Mouse (Mus musculus): Measurements from ENCODE around the gene Sema4a. TPM values are rescaled to one million over a fixed set of nuclear protein-coding genes. Genes with fewer than 3 reads are reported as not detected.
A peak's percentile ranks its signal among the peaks of the same experiment; 100 is the strongest.

Sema4a gene
- 161 and 176 TPM in 2 replicates for total RNA-seq (2017)

- no peak for ATAC-seq (ENCODE audit: extremely low read depth, insufficient number of reproducible peaks, low FRiP score, poor library complexity, severe bottlenecking)
These were observed at the start of gene Sema4a for GRCm38 (mm10) chr3:88460983-88461696. TSS of gene Sema4a (minus strand) at chr3:88461182.

- peak; percentile 89 for ATAC-seq (ENCODE audit: extremely low read depth, insufficient number of reproducible peaks, low FRiP score, poor library complexity, severe bottlenecking)
These were observed 48.9 kb upstream of the Sema4a start, which contains the start of gene Lmna for GRCm38 (mm10) chr3:88509692-88510420. TSS of gene Lmna (minus strand) at chr3:88509956.

- no peak for ATAC-seq (ENCODE audit: extremely low read depth, insufficient number of reproducible peaks, low FRiP score, poor library complexity, severe bottlenecking)
These were observed 48.3 kb upstream of the Sema4a start for GRCm38 (mm10) chr3:88509250-88509649.

- ATAC-seq (ENCODE audit: extremely low read depth, insufficient number of reproducible peaks, low FRiP score, poor library complexity, severe bottlenecking) = no peak
These were observed 44.8 kb upstream of the Sema4a start for GRCm38 (mm10) chr3:88505765-88506164.

- ATAC-seq (ENCODE audit: extremely low read depth, insufficient number of reproducible peaks, low FRiP score, poor library complexity, severe bottlenecking) = no peak
These were observed 44.1 kb upstream of the Sema4a start for GRCm38 (mm10) chr3:88505081-88505480.

GRCm38 (mm10) chr3:88503881-88504746 lies 43.1 kb upstream of the Sema4a start:
- no peak for ATAC-seq (ENCODE audit: extremely low read depth, insufficient number of reproducible peaks, low FRiP score, poor library complexity, severe bottlenecking)

GRCm38 (mm10) chr3:88503505-88503863 lies 42.5 kb upstream of the Sema4a start:
- ATAC-seq (ENCODE audit: extremely low read depth, insufficient number of reproducible peaks, low FRiP score, poor library complexity, severe bottlenecking) = no peak

- peak; percentile 67 for ATAC-seq (ENCODE audit: extremely low read depth, insufficient number of reproducible peaks, low FRiP score, poor library complexity, severe bottlenecking)
These were observed 41.9 kb upstream of the Sema4a start for GRCm38 (mm10) chr3:88502641-88503504.

GRCm38 (mm10) chr3:88502031-88502571 lies 41.1 kb upstream of the Sema4a start:
- ATAC-seq (ENCODE audit: extremely low read depth, insufficient number of reproducible peaks, low FRiP score, poor library complexity, severe bottlenecking) = no peak

- no peak for ATAC-seq (ENCODE audit: extremely low read depth, insufficient number of reproducible peaks, low FRiP score, poor library complexity, severe bottlenecking)
These were observed 40.5 kb upstream of the Sema4a start for GRCm38 (mm10) chr3:88501366-88502030.

GRCm38 (mm10) chr3:88500655-88501365 lies 39.8 kb upstream of the Sema4a start:
- ATAC-seq (ENCODE audit: extremely low read depth, insufficient number of reproducible peaks, low FRiP score, poor library complexity, severe bottlenecking) = no peak

- ATAC-seq (ENCODE audit: extremely low read depth, insufficient number of reproducible peaks, low FRiP score, poor library complexity, severe bottlenecking) = no peak
These were observed 39.1 kb upstream of the Sema4a start for GRCm38 (mm10) chr3:88500087-88500486.

- no peak for ATAC-seq (ENCODE audit: extremely low read depth, insufficient number of reproducible peaks, low FRiP score, poor library complexity, severe bottlenecking)
These were observed 38.6 kb upstream of the Sema4a start for GRCm38 (mm10) chr3:88499580-88499979.

GRCm38 (mm10) chr3:88495741-88496415 lies 34.9 kb upstream of the Sema4a start:
- ATAC-seq (ENCODE audit: extremely low read depth, insufficient number of reproducible peaks, low FRiP score, poor library complexity, severe bottlenecking) = no peak

GRCm38 (mm10) chr3:88494836-88495628 lies 34.0 kb upstream of the Sema4a start:
- no peak for ATAC-seq (ENCODE audit: extremely low read depth, insufficient number of reproducible peaks, low FRiP score, poor library complexity, severe bottlenecking)
